Mouse (Mus musculus): ENCODE measurements around the gene Dcaf7.

- TF ChIP-seq CTCF (IDR thresholded peaks at IDR 0.05; ENCODE audit: borderline replicate concordance, insufficient read depth, low read length) = no peak
- no peak for TF ChIP-seq POLR2A (IDR thresholded peaks at IDR 0.05; ENCODE audit: low read depth, low read length)
Measured at GRCm38 (mm10) chr11:106102866-106103265, 66.2 kb downstream of the Dcaf7 start.
